Mouse (Mus musculus): ENCODE data around the gene Speg. TPM values are rescaled to one million over a fixed set of nuclear protein-coding genes. Genes with fewer than 3 reads are reported as not detected.

The Speg gene
- total RNA-seq, 1 experiment from 2014 or later: not detected

GRCm38 (mm10) chr1:75449377-75450135, 74.5 kb downstream of the Speg start:
- ATAC-seq (replicated peaks; ENCODE audit: insufficient number of reproducible peaks, low FRiP score, low TSS enrichment, poor library complexity, severe bottlenecking): no peak

GRCm38 (mm10) chr1:75450314-75451005, 75.4 kb downstream of the Speg start, which contains the start of gene Asic4:
Gene Asic4, plus strand, starts transcription at chr1:75450436.
- ATAC-seq (replicated peaks; ENCODE audit: insufficient number of reproducible peaks, low FRiP score, low TSS enrichment, poor library complexity, severe bottlenecking): no peak

- no peak for ATAC-seq (replicated peaks; ENCODE audit: insufficient number of reproducible peaks, low FRiP score, low TSS enrichment, poor library complexity, severe bottlenecking)
Observed at GRCm38 (mm10) chr1:75451900-75452299, 76.8 kb downstream of the Speg start.

- no peak for ATAC-seq (replicated peaks; ENCODE audit: insufficient number of reproducible peaks, low FRiP score, low TSS enrichment, poor library complexity, severe bottlenecking)
Observed at GRCm38 (mm10) chr1:75455433-75455832, 80.3 kb downstream of the Speg start.

GRCm38 (mm10) chr1:75455948-75456347, 80.9 kb downstream of the Speg start:
- ATAC-seq (replicated peaks; ENCODE audit: insufficient number of reproducible peaks, low FRiP score, low TSS enrichment, poor library complexity, severe bottlenecking): no peak

DNA sequence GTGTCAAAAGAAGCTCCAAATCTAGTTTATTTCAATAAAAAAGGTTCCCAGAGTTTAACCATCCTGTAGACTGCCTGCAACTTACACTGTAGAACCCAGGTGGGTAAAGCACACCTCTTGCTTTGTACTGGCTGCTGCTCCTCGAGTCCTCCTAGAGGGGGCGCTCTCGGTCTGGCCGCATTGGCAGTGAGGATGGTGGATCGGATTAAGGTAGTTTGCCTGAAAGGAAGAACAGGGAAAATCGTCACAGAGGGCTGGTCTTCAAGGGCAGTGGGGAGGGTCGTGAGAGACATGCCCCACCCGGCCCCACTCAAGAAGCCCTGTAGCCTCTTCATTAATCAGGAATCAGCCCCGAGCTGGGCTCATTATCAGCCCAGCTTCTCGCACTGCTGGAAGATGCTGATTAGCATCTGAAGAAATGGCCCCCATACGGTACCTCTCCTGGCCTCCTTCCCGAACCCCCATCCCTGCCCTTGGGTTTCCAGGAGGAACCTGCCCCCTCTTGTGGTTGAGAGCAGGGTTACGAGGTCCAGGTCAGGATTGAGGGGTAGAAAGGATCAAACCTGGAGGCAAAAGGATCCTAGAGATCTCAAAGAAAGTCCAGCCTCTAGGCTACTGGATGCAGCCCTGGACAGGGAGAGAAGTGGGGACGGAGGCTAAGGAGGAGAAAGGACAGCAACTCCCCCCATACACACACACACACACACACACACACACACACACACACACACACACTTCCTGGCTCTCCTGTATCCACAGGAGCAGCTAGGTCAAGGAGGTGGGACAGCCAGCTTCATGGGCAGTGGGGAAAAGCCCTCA, 81.9 kb downstream of the Speg start:
- ATAC-seq (replicated peaks; ENCODE audit: insufficient number of reproducible peaks, low FRiP score, low TSS enrichment, poor library complexity, severe bottlenecking): no peak

- no peak for ATAC-seq (replicated peaks; ENCODE audit: insufficient number of reproducible peaks, low FRiP score, low TSS enrichment, poor library complexity, severe bottlenecking)
Observed at GRCm38 (mm10) chr1:75457710-75458024, 82.6 kb downstream of the Speg start.

DNA sequence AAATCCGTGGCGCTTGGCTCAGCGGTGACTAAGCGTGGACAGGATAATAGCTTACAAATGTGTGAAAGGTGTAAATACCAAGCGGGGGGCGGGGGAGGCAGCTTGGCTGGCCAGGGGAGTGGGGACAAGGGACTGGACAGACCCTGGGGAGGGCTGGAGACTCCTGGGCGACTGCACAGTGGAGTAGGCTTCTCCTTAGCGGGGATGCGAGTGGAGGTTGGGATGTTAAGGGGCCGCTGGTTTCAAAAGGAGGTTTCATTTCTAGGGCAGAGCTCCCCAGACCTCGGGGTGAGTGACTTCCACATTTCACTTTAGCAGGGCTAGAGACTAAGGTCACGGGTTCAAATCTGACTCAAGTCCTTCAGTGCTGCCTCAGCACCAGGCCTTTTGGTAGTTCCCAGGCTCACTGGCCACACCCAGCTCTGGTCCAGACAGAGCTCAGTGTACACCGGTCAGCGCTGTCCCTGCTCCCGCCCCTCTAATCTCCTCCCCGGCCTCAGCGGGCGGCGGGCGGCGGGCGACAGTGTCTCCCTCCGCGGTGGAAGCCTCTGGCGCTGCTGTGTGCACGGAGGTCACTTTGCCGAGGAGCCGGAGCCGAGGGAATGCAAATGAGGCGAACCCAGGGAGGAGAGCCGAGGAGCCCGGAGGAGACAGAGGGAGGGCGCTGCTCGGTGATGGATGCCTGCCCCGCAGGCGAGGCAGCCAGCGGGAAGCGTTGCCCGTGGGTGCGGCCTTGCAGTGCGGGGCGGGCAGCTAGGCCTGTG, 83.1 kb downstream of the Speg start:
- ATAC-seq (replicated peaks; ENCODE audit: insufficient number of reproducible peaks, low FRiP score, low TSS enrichment, poor library complexity, severe bottlenecking): no peak

DNA sequence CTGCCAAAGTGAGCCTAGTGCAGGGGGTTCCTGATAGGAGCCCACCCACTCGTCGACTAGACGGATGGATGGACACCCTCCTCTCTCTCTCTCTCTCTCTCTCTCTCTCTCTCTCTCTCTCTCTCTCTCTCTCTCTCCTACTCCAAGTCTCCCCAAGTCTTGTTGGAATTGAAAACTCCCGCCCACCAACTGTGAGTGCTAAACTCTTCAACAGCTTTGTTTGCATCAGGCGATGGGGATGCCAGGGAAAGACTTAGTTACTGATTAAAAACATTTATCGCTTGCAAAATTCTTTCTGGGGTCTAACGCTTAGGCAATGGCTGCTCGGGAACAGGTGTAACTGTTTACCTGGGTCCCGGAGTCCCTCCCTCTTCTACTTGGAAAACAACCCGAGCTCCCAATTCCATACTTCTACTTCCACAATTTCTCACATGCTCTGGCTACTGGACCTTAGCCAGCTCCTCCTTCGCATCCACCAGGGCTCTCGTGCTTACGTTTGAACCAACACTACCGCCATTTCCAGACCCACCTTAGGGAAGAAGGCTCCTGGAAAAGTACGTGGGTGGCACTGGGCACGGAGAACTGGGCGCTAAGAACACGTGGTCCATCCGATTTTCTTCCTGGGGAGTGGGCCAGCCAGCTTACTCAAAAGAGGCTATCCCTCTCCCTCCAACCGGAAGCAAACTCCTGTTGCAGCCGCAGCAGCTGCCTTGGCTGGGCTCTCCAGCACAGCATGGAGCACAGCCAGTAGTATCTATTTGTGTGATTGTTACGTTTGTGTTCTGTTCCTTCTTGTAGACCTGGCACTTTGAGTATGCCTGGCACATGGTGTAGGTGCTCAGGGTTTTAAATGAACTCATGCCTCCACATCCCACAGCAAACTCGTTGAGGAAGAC, 83.9 kb downstream of the Speg start:
- no peak for ATAC-seq (replicated peaks; ENCODE audit: insufficient number of reproducible peaks, low FRiP score, low TSS enrichment, poor library complexity, severe bottlenecking)

DNA sequence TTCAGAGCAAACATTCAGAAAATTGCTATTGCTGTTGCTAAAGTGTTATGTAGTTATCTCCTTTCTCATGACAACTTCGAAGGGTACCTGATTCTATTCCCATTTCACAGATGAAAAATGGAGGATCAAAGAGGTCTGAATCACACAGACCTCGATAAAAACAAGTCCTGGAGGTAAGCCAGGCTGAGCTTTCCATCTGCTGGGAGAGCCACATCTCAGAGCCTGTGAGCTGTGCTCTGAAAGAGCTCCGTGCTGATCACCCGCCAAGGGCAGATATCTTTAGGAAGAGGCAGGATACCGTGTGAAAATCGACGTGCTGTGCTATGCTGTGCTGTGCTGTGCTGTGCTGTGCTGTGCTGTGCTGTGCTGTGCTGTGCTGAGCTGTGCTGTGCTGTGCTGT, 85.2 kb downstream of the Speg start:
- ATAC-seq (replicated peaks; ENCODE audit: insufficient number of reproducible peaks, low FRiP score, low TSS enrichment, poor library complexity, severe bottlenecking): no peak

- ATAC-seq (replicated peaks; ENCODE audit: insufficient number of reproducible peaks, low FRiP score, low TSS enrichment, poor library complexity, severe bottlenecking): no peak
Observed at GRCm38 (mm10) chr1:75462636-75463035, 87.5 kb downstream of the Speg start.

GRCm38 (mm10) chr1:75463652-75464204, 88.6 kb downstream of the Speg start:
- ATAC-seq (replicated peaks; ENCODE audit: insufficient number of reproducible peaks, low FRiP score, low TSS enrichment, poor library complexity, severe bottlenecking): no peak

- ATAC-seq (replicated peaks; ENCODE audit: insufficient number of reproducible peaks, low FRiP score, low TSS enrichment, poor library complexity, severe bottlenecking): 0 out of 2 replicates have a peak, but pooled peaks have one; percentile 52
Observed at GRCm38 (mm10) chr1:75467215-75467927, 92.3 kb downstream of the Speg start.

- no peak for ATAC-seq (replicated peaks; ENCODE audit: insufficient number of reproducible peaks, low FRiP score, low TSS enrichment, poor library complexity, severe bottlenecking)
Observed at GRCm38 (mm10) chr1:75469287-75469825, 94.3 kb downstream of the Speg start.

DNA sequence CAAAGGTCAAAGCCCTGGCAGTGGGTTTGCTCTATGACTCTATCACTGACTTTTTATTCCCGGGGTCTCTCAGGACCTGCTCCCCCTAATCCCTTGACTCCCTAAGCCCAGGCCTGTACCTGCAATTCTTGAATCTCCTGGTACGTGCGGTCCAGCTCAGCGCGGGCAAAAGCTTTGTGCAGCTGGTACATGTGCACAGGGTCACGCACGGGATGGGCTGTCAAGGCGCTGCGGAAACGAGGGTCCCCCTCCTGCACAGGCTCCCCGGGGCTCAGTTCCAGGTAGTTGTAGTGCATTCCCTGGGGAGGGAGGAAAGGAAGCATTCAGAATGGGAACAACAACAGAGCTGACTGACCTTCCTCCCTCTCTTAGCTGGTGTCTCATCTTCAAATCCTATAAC, 101.3 kb downstream of the Speg start:
- no peak for ATAC-seq (replicated peaks; ENCODE audit: insufficient number of reproducible peaks, low FRiP score, low TSS enrichment, poor library complexity, severe bottlenecking)

DNA sequence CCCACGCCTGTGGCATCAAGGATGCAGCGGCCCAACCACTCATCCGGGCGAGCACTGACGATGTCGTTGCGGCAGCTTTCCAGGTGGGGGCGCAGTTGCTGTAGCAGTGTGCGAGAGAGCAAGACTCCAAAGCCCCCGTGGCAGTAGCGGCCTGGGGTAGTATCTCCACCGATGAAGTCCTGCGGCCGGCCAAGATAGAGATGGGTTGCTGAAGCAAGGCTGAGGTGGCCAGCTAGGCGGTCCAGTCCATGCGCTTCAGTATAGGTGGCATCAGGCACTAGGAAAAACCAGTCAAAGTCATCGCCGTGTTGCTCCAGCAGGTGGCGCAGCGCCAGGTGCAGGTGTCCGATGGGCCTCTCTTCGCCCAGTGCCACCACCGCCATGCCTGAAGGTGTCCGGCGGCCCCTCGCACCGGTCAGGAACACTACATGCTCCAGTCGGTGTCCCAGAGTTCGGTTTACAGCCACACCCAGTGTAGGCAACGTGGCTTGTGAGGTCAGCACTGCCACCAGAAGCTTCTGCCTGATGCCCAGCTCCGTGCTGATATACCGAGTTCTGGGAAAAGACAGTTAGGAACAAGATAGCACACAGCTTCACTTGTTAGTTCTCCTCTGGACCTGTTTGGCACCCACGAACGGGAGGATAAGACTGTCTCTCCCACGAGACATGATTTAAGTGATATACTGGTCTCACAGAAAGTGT, 102.3 kb downstream of the Speg start:
- ATAC-seq (replicated peaks; ENCODE audit: insufficient number of reproducible peaks, low FRiP score, low TSS enrichment, poor library complexity, severe bottlenecking): peak; percentile 24

All from monocyte, adult 5-6 weeks (primary cell).